Mouse (Mus musculus): Measurements from ENCODE around the gene Gpr108.
"Not testable (repeated sequence)": the region's sequence is repeated elsewhere in the genome, so short reads cannot be mapped to it uniquely, and the experiment has no call there.

- not testable (repeated sequence) for TF ChIP-seq CTCF, EP300 (IDR thresholded peaks at IDR 0.05; ENCODE audit: low read depth)
Measured at GRCm38 (mm10) chr17:57277598-57278261, 29.5 kb upstream of the Gpr108 start.
